10 mouse cellular contexts compared by ENCODE assay signal in genomic region chr10:16706976-16707375, GRCm38 (mm10).
"Had no signal": no experiment of that assay in that cellular context is flagged by ENCODE, and none has a peak within 500 bp of the region (broad histone marks: within the 10 kb centered on the region; RNA-seq: fewer than 3 reads in every experiment).

No protein-coding gene starts in this region.

- DNase-seq: lung, adult 18-20 months; lung, embryonic 14.5 days; lung, postnatal 10 days; lung, postnatal 4 days; midbrain, embryonic 14.5 days; right cerebral cortex, postnatal 14 days; thymus, adult 2 months; thymus, postnatal 25 days; thymus, postnatal 4 days had no signal

- ATAC-seq: midbrain, embryonic 16.5 days had no signal
